Mouse (Mus musculus): Measurements from ENCODE around the gene Egln2. TPM values are rescaled to one million over a fixed set of nuclear protein-coding genes. Genes with fewer than 3 reads are reported as not detected.

Gene Egln2
- 1.0 TPM for polyA plus RNA-seq (2014; fragmentation: Illumina TruSeq; extraction: RNeasy Lipid Tissue Mini Kit (QIAGEN cat#74804); ENCODE audit: low read depth, low replicate concordance)

DNA sequence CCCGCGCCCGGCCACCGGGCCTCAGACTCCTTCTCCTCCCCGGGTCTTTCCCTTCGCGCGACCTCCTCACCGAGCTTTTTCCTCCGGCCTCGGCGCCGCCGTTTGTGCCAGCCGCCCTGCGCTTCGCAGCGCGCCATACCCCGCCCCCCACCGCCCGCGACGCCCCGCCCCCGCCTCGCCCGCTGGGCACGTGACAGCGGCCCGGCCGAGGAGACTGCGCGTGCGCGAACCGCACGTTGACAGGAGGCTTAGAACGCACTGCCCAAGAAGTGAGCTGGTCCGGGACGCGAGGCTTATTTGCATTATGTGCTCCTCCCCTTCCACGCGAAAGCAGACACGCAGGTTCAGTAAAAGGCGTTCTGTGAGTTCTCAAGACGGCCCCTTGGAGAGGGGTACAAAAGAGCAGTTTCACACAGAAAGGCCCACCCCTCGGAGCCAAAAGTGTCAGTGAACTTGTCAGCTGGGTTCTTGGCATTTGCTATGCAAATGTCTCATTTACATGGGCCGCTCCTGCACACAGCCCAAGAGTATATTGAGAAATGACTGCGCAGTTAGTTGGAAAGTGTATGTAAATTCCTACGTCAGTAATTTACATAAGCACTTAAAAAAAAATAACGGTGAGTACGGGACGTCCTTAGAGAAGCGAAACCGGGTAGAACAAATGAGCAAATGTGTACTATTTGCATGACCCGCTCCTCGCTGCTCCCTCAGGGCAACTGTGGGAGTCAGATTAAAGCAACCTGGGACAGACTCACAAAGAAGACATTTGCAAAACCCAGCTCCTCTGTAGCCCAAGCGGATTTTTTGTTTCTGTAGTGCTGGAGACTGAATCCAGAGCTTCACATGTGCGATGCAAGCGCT lies at the start of gene Egln2:
Gene Egln2, minus strand, starts transcription at position 189 of the 861 bp plus-strand sequence.

DNA sequence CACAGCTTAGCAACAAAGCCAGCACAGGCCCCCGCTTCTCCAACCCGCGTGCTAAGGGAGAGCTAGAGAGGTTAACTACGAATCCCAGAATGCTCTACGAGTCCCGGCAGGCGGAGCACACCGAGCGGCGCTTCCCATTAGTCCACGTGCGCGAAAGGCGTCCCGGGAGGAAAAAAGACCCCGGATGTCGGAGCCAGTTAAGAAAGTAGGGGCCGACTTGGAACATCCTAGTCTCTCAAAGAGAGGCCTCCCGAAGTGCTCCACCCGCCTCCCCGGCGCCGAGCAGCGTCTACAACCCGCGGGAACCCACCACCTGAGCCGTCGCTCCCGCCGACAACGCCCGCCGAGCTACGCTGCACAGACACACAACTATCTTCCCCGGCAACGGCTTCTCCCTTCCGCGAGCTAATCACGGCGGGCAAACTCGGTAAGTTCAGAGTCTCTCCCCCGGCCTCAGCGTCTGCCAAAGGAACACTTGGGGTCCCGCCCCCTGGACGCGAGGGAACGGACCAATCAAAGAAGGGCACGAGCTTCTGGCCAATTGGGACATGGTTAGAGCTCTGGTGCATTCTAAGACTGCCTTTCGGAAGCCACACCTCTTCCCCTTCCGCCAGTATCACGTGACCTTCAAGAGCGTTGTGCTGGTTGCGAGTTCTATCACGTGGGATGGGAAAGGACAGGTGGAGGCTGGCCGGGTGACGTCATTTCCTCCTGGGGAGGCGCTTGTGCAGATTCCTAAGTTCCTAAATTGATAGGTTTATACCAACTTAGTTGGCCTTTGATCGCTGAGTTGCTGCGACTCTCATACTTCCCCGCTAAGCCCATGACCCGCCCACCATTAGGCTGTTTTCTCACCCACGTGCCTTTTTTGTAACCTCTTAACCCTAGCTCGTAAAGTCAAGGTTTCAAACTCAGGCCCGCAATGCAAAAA lies 29.3 kb upstream of the Egln2 start, which contains the start of the genes BC024978 and Snrpa:
Gene BC024978, plus strand, starts transcription at position 101 of the 931 bp plus-strand sequence.
Gene Snrpa, minus strand, starts transcription at position 591 of the 931 bp plus-strand sequence.

GRCm38 (mm10) chr7:27180837-27181695 lies 14.5 kb upstream of the Egln2 start, which contains the start of the genes Gm21983 and Mia:
Gene Gm21983, minus strand, starts transcription at chr7:27181086.
Gene Mia, minus strand, starts transcription at chr7:27181157.

DNA sequence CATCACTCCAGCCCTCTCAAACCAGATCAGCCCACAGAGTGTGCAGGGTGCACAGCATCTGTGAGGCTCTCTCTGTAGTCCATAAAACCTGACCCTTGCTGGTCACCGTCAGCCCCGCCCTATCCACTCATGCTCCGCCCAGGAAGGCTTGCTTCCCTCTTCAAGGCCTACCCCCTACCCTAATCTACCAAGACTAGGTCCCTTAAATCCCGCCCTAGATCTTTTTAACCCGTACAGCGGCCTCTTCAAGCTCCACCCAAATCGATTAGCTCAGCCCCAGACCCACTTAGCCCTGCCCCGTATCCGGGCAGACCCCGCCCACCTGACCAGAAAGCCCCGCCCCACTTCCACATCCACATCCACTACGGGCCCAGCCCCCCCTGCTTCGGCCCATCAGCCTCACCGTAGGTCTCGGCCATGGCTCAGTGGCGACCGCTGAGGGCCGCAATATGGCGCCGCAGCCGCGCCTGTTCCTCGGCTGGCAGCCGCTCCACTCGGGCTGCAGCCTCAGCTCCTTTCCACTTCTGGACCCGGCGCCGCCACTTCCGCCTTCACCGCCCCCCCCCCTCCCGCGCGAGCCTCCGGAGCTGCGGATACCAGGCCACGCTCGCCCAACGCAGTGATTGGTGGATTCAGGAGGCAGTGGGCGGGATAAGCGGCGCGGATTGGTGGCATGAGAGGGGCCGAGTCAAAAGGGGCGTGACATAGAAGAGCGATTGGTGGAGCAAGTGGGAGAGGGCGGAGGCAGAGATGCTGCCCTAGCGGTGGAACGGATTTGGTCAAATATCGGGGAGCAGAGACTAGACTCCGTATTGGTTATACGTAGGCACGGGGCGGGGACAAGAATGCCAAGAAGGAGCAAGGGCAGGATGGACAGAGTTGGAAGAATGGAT lies 12.0 kb upstream of the Egln2 start, which contains the start of gene Rab4b:
Gene Rab4b, minus strand, starts transcription at position 573 of the 893 bp plus-strand sequence.

GRCm38 (mm10) chr7:27153205-27153764 lies 13.3 kb downstream of the Egln2 start, which contains the start of gene Cyp2t4:
Gene Cyp2t4, plus strand, starts transcription at chr7:27153714.

GRCm38 (mm10) chr7:27119676-27120075 lies 46.9 kb downstream of the Egln2 start, which contains the start of gene Cyp2f2:
Gene Cyp2f2, plus strand, starts transcription at chr7:27119909.

Other genes starting within 250 kb of the Egln2 start
- gene Cyp2a22, start 227.4 kb downstream of the Egln2 start, polyA plus RNA-seq (2014; fragmentation: Illumina TruSeq; extraction: RNeasy Lipid Tissue Mini Kit (QIAGEN cat#74804); ENCODE audit: low read depth, low replicate concordance): not detected
- not detected for gene Cyp2a12, start 137.7 kb downstream of the Egln2 start, polyA plus RNA-seq (2014; fragmentation: Illumina TruSeq; extraction: RNeasy Lipid Tissue Mini Kit (QIAGEN cat#74804); ENCODE audit: low read depth, low replicate concordance)
- 0.32 TPM for gene Cyp2f2, start 46.9 kb downstream of the Egln2 start, polyA plus RNA-seq (2014; fragmentation: Illumina TruSeq; extraction: RNeasy Lipid Tissue Mini Kit (QIAGEN cat#74804); ENCODE audit: low read depth, low replicate concordance)
- not detected for gene Cyp2t4, start 13.1 kb downstream of the Egln2 start, polyA plus RNA-seq (2014; fragmentation: Illumina TruSeq; extraction: RNeasy Lipid Tissue Mini Kit (QIAGEN cat#74804); ENCODE audit: low read depth, low replicate concordance)
- gene Rab4b, start 12.1 kb upstream of the Egln2 start, polyA plus RNA-seq (2014; fragmentation: Illumina TruSeq; extraction: RNeasy Lipid Tissue Mini Kit (QIAGEN cat#74804); ENCODE audit: low read depth, low replicate concordance): 1.8 TPM
- not detected for gene Gm21983, start 14.3 kb upstream of the Egln2 start, polyA plus RNA-seq (2014; fragmentation: Illumina TruSeq; extraction: RNeasy Lipid Tissue Mini Kit (QIAGEN cat#74804); ENCODE audit: low read depth, low replicate concordance)
- not detected for gene Mia, start 14.4 kb upstream of the Egln2 start, polyA plus RNA-seq (2014; fragmentation: Illumina TruSeq; extraction: RNeasy Lipid Tissue Mini Kit (QIAGEN cat#74804); ENCODE audit: low read depth, low replicate concordance)
- 4.5 TPM for gene BC024978, start 29.0 kb upstream of the Egln2 start, polyA plus RNA-seq (2014; fragmentation: Illumina TruSeq; extraction: RNeasy Lipid Tissue Mini Kit (QIAGEN cat#74804); ENCODE audit: low read depth, low replicate concordance)
- 3.3 TPM for gene Snrpa, start 29.5 kb upstream of the Egln2 start, polyA plus RNA-seq (2014; fragmentation: Illumina TruSeq; extraction: RNeasy Lipid Tissue Mini Kit (QIAGEN cat#74804); ENCODE audit: low read depth, low replicate concordance)
- 0.40 TPM for gene Itpkc, start 61.9 kb upstream of the Egln2 start, polyA plus RNA-seq (2014; fragmentation: Illumina TruSeq; extraction: RNeasy Lipid Tissue Mini Kit (QIAGEN cat#74804); ENCODE audit: low read depth, low replicate concordance)
- gene Coq8b, start 66.2 kb upstream of the Egln2 start, polyA plus RNA-seq (2014; fragmentation: Illumina TruSeq; extraction: RNeasy Lipid Tissue Mini Kit (QIAGEN cat#74804); ENCODE audit: low read depth, low replicate concordance): 1.4 TPM
- 0.08 TPM for gene Numbl, start 91.6 kb upstream of the Egln2 start, polyA plus RNA-seq (2014; fragmentation: Illumina TruSeq; extraction: RNeasy Lipid Tissue Mini Kit (QIAGEN cat#74804); ENCODE audit: low read depth, low replicate concordance)
- gene Ltbp4, start 170.9 kb upstream of the Egln2 start, polyA plus RNA-seq (2014; fragmentation: Illumina TruSeq; extraction: RNeasy Lipid Tissue Mini Kit (QIAGEN cat#74804); ENCODE audit: low read depth, low replicate concordance): not detected
- gene Shkbp1, start 189.2 kb upstream of the Egln2 start, polyA plus RNA-seq (2014; fragmentation: Illumina TruSeq; extraction: RNeasy Lipid Tissue Mini Kit (QIAGEN cat#74804); ENCODE audit: low read depth, low replicate concordance): 0.57 TPM
- not detected for gene Gm20479, start 190.6 kb upstream of the Egln2 start, polyA plus RNA-seq (2014; fragmentation: Illumina TruSeq; extraction: RNeasy Lipid Tissue Mini Kit (QIAGEN cat#74804); ENCODE audit: low read depth, low replicate concordance)